Mouse (Mus musculus) CH12.LX (cell line): ENCODE data around the gene Esr1. TPM values are rescaled to one million over a fixed set of nuclear protein-coding genes. Genes with fewer than 3 reads are reported as not detected.

ENCODE experiments used
- DNase-seq: peaks from one replicate; pipeline ENCODE4 v3.0.0-alpha.2; 2013; ENCODE audit errors: extremely low read depth
- H3K27ac ChIP-seq: 2 replicates; pipeline ENCODE4 v1.5.1; 2012; ENCODE audit warnings: low read depth, mild to moderate bottlenecking, control low read depth, moderate library complexity; ENCODE audit not compliant: insufficient read depth
- H3K27me3 ChIP-seq: replicated peaks from 2 replicates; pipeline ENCODE3; 2012; ENCODE audit warnings: inconsistent platforms
- H3K36me3 ChIP-seq, 2 experiments: replicated peaks in 1 of 2; 2 replicates each; pipeline versions ENCODE3 to v1.6.1; 2012; ENCODE audit warnings: inconsistent platforms in 1 of 2, low read length in 1 of 2, mild to moderate bottlenecking in 1 of 2, mixed read lengths in 1 of 2, moderate library complexity in 1 of 2; ENCODE audit not compliant: control insufficient read depth in 1 of 2, insufficient read depth in 1 of 2
- H3K4me1 ChIP-seq, 2 experiments: 2 replicates each; pipeline ENCODE4 v1.6.1; 2012; ENCODE audit warnings: inconsistent platforms in 1 of 2, moderate library complexity in 1 of 2; ENCODE audit not compliant: insufficient read depth in 2 of 2, control insufficient read depth in 1 of 2
- H3K4me2 ChIP-seq: 2 replicates; pipeline ENCODE4 v1.6.1; 2012; ENCODE audit warnings: low read depth, mild to moderate bottlenecking, control low read depth; ENCODE audit not compliant: poor library complexity, insufficient read depth, severe bottlenecking
- H3K4me3 ChIP-seq, 3 experiments: fragments of 150-350 bp in 1 of 3; sonication (generic) in 1 of 3; replicated peaks in 1 of 3; 2 replicates each; pipeline versions ENCODE3 to v1.5.1; 2011 to 2012; ENCODE audit warnings: low read depth in 2 of 3, low read length in 2 of 3, mild to moderate bottlenecking in 2 of 3, moderate library complexity in 2 of 3, control low read depth in 1 of 3, improper control_type of control experiment in 1 of 3, inconsistent platforms in 1 of 3, mixed read lengths in 1 of 3; ENCODE audit not compliant: poor library complexity in 1 of 3
- H3K79me2 ChIP-seq: replicated peaks from 2 replicates; pipeline ENCODE4 v1.6.1; 2012; ENCODE audit warnings: mild to moderate bottlenecking, moderate library complexity; ENCODE audit not compliant: control insufficient read depth, poor library complexity, insufficient read depth, severe bottlenecking; ENCODE audit errors: extremely low read depth
- H3K9ac ChIP-seq: 2 replicates; pipeline ENCODE4 v1.6.1; 2012; ENCODE audit warnings: low read depth, mild to moderate bottlenecking, control low read depth, moderate library complexity; ENCODE audit not compliant: insufficient read depth
- H3K9me3 ChIP-seq: replicated peaks from 2 replicates; pipeline ENCODE3; 2012; ENCODE audit warnings: low read length, inconsistent platforms, mixed read lengths
- BHLHE40 ChIP-seq: IDR thresholded peaks from 2 replicates; pipeline ENCODE4 v1.6.1; 2011; ENCODE audit warnings: mild to moderate bottlenecking, low read depth, low read length, improper control_type of control experiment
- CTCF ChIP-seq, 2 experiments: IDR thresholded peaks in 1 of 2; conservative IDR thresholded peaks in 1 of 2; 2 replicates each; pipeline ENCODE4 v1.5.1; 2011 to 2012; ENCODE audit warnings: low read depth in 2 of 2, low read length in 2 of 2, improper control_type of control experiment in 1 of 2, inconsistent platforms in 1 of 2, mild to moderate bottlenecking in 1 of 2, moderate library complexity in 1 of 2
- E2F4 ChIP-seq: IDR thresholded peaks from 2 replicates; pipeline ENCODE4 v1.6.1; 2011; ENCODE audit warnings: low read depth, low read length, improper control_type of control experiment; ENCODE audit not compliant: insufficient replicate concordance
- EP300 ChIP-seq: IDR thresholded peaks from 2 replicates; pipeline ENCODE4 v1.6.1; 2011; ENCODE audit warnings: low read length, improper control_type of control experiment
- ETS1 ChIP-seq: conservative IDR thresholded peaks from 2 replicates; pipeline ENCODE4 v1.6.1; 2012; ENCODE audit warnings: low read depth, mild to moderate bottlenecking, inconsistent platforms, low read length, improper control_type of control experiment, moderate library complexity
- IRF4 ChIP-seq: IDR thresholded peaks from 2 replicates; pipeline ENCODE4 v1.6.1; 2014; ENCODE audit warnings: low read depth, mild to moderate bottlenecking, inconsistent platforms, low read length, improper control_type of control experiment
- JUN ChIP-seq: IDR thresholded peaks from 2 replicates; pipeline ENCODE4 v1.6.1; 2011; ENCODE audit warnings: low read depth, mild to moderate bottlenecking, low read length, improper control_type of control experiment, moderate library complexity; ENCODE audit not compliant: insufficient read depth
- JUND ChIP-seq: conservative IDR thresholded peaks from 2 replicates; pipeline ENCODE4 v1.6.1; 2011; ENCODE audit warnings: low read depth, low read length, improper control_type of control experiment
- KAT2A ChIP-seq: IDR thresholded peaks from 2 replicates; pipeline ENCODE4 v1.6.1; 2012; ENCODE audit warnings: low read length, improper control_type of control experiment, inconsistent platforms; ENCODE audit not compliant: insufficient replicate concordance
- MAFK ChIP-seq: IDR thresholded peaks from 2 replicates; pipeline ENCODE4 v1.6.1; 2011; ENCODE audit warnings: low read length, improper control_type of control experiment; ENCODE audit not compliant: insufficient replicate concordance
- MAX ChIP-seq: IDR thresholded peaks from 2 replicates; pipeline ENCODE4 v1.6.1; 2011; ENCODE audit warnings: low read length, improper control_type of control experiment
- MAZ ChIP-seq: IDR thresholded peaks from 2 replicates; pipeline ENCODE4 v1.6.1; 2012; ENCODE audit warnings: low read depth, mild to moderate bottlenecking, inconsistent platforms, low read length, improper control_type of control experiment, moderate library complexity
- MEF2A ChIP-seq: IDR thresholded peaks from 2 replicates; pipeline ENCODE4 v1.6.1; 2014; ENCODE audit warnings: low read depth, mild to moderate bottlenecking, inconsistent platforms, low read length, improper control_type of control experiment, borderline replicate concordance
- MXI1 ChIP-seq: IDR thresholded peaks from 2 replicates; pipeline ENCODE4 v1.6.1; 2011; ENCODE audit warnings: mild to moderate bottlenecking, low read depth, low read length, improper control_type of control experiment
- MYC ChIP-seq: IDR thresholded peaks from 2 replicates; pipeline ENCODE4 v1.6.1; 2011; ENCODE audit warnings: low read depth, mild to moderate bottlenecking, improper control_type of control experiment, low read length
- NRF1 ChIP-seq: IDR thresholded peaks from 2 replicates; pipeline ENCODE4 v1.6.1; 2014; ENCODE audit warnings: low read depth, mild to moderate bottlenecking, inconsistent platforms, low read length, improper control_type of control experiment, moderate library complexity
- POLR2A ChIP-seq: IDR thresholded peaks from 2 replicates; pipeline ENCODE4 v1.6.1; 2011; ENCODE audit warnings: low read depth, mild to moderate bottlenecking, improper control_type of control experiment, low read length
- RAD21 ChIP-seq: IDR thresholded peaks from 2 replicates; pipeline ENCODE4 v1.6.1; 2011; ENCODE audit warnings: low read depth, mild to moderate bottlenecking, low read length, improper control_type of control experiment, moderate library complexity
- RCOR1 ChIP-seq: conservative IDR thresholded peaks from 2 replicates; pipeline ENCODE4 v1.6.1; 2012; ENCODE audit warnings: low read depth, mild to moderate bottlenecking, inconsistent platforms, low read length, improper control_type of control experiment
- SIN3A ChIP-seq: IDR thresholded peaks from 2 replicates; pipeline ENCODE4 v1.6.1; 2012; ENCODE audit warnings: low read length, improper control_type of control experiment, inconsistent platforms
- SMC3 ChIP-seq: IDR thresholded peaks from 2 replicates; pipeline ENCODE4 v1.6.1; 2011; ENCODE audit warnings: low read depth, low read length, improper control_type of control experiment
- TBP ChIP-seq: conservative IDR thresholded peaks from 2 replicates; pipeline ENCODE4 v1.6.1; 2011; ENCODE audit warnings: low read depth, low read length, improper control_type of control experiment
- TCF12 ChIP-seq: IDR thresholded peaks from 2 replicates; pipeline ENCODE4 v1.6.1; 2014; ENCODE audit warnings: low read depth, mild to moderate bottlenecking, inconsistent platforms, low read length, improper control_type of control experiment
- UBTF ChIP-seq: IDR thresholded peaks from 2 replicates; pipeline ENCODE4 v1.6.1; 2012; ENCODE audit warnings: low read depth, mild to moderate bottlenecking, inconsistent platforms, low read length, improper control_type of control experiment, moderate library complexity
- USF1 ChIP-seq: IDR thresholded peaks from 2 replicates; pipeline ENCODE4 v1.6.1; 2014; ENCODE audit warnings: low read depth, mild to moderate bottlenecking, inconsistent platforms, low read length, improper control_type of control experiment
- ZC3H11A ChIP-seq: IDR thresholded peaks from 2 replicates; pipeline ENCODE4 v1.6.1; 2012; ENCODE audit warnings: low read depth, mild to moderate bottlenecking, inconsistent platforms, low read length, improper control_type of control experiment
- ZKSCAN1 ChIP-seq: IDR thresholded peaks from 2 replicates; pipeline ENCODE4 v1.6.1; 2012; ENCODE audit warnings: low read depth, inconsistent platforms, low read length, improper control_type of control experiment, borderline replicate concordance
- ZMIZ1 ChIP-seq: IDR thresholded peaks from 2 replicates; pipeline ENCODE4 v1.6.1; 2012; ENCODE audit warnings: low read depth, mild to moderate bottlenecking, inconsistent platforms, low read length, improper control_type of control experiment
- dilution Hi-C: fragments of 300-500 bp; cut with MboI; formaldehyde crosslinking; loops from 2 replicates; pipeline ENCODE4 v1.14.3; 2020; ENCODE audit warnings: low sequenced_read_pairs; ENCODE audit not compliant: extremely low pct_unique_long_range_greater_than_20kb, extremely low pct_ligation_motif_present
- in situ Hi-C: fragments of 300-500 bp; cut with MboI; formaldehyde crosslinking; loops from 3 replicates; pipeline ENCODE4 v1.14.3; 2019; ENCODE audit warnings: low sequenced_read_pairs, low pct_ligation_motif_present, low pct_unique_long_range_greater_than_20kb, mixed read lengths
- polyA plus RNA-seq: library from polyadenylated mRNA; unstranded; fragments of >175 nt; gene quantifications from 2 replicates; pipeline ENCODE4 v1.2.1, GENCODE M21; 2012; ENCODE audit warnings: low read depth; ENCODE audit not compliant: insufficient read length
- total RNA-seq, 2 experiments: library from RNA; depleted of rRNA; stranded (reverse); fragments of 300-350 nt in 1 of 2; fragments of >200 nt in 1 of 2; gene quantifications; 2 replicates each; pipeline ENCODE4 v1.2.3; 2012 to 2014

Esr1 gene
- total and polyA plus RNA-seq, 3 experiments: 0.63 to 1.0 (median 0.64) TPM

DNA sequence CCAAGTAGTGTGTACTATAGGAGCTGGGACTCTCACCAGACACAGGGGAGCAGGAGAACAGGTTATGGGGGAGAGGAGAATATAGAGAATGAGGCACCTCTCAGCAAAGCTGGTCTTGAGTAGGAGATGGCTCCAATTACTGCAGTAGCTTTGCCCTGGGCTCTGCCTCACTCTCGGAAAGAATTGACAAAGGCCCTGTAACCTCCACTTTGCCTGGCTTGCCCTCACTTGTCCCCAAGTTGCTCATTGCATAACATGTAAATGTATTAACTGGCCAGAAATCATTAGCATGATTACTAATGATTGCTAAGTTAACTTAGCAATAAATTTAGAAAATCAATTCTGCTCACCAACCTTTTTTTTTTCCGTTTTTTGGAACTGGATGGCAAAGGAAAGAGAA is 333.3 kb downstream of the Esr1 start:
- Histone ChIP-seq H3K79me2 (no peaks in the 10 kb centered on the region), H3K4me2 (no peak overlapping the region), H3K9me3 (no peaks in the 10 kb centered on the region), H3K4me3 (no peak overlapping the region), H3K27ac (no peak overlapping the region), H3K36me3 (no peaks in the 10 kb centered on the region), H3K27me3 (no peaks in the 10 kb centered on the region), H3K4me1 (peaks cover 0 to 3% of the 10 kb centered on the region in 2 experiments; a peak in 1 of 4 replicates), H3K9ac (no peak overlapping the region)
- in situ Hi-C loops (no loop called here), dilution Hi-C loops (no loop called here)
- no peak for TF ChIP-seq TBP
- TF ChIP-seq JUN: no peak
- TF ChIP-seq MAFK: no peak
- no peak for TF ChIP-seq RAD21
- no peak for TF ChIP-seq IRF4
- TF ChIP-seq ETS1: no peak
- no peak for TF ChIP-seq ZC3H11A
- no peak for TF ChIP-seq ZKSCAN1
- TF ChIP-seq KAT2A: no peak
- no peak for TF ChIP-seq MEF2A
- TF ChIP-seq E2F4: no peak
- no peak for TF ChIP-seq JUND
- no peak for TF ChIP-seq BHLHE40
- TF ChIP-seq MAZ: no peak
- no peak for TF ChIP-seq NRF1
- TF ChIP-seq USF1: no peak
- TF ChIP-seq POLR2A: no peak
- no peak for TF ChIP-seq MYC
- TF ChIP-seq SMC3: no peak
- no peak for TF ChIP-seq UBTF
- DNase-seq: no peak

- in situ Hi-C loops: no loop called here
- dilution Hi-C loops: no loop called here
- TF ChIP-seq RAD21 (no peak), SIN3A (no peak), MAFK (no peak), ZMIZ1 (no peak), JUN (no peak), MAX (no peak), EP300 (no peak), RCOR1 (no peak), IRF4 (no peak), TCF12 (no peak), ZKSCAN1 (no peak), JUND (no peak), CTCF (conservative IDR thresholded peaks at IDR 0.05 in 1 of 2, IDR thresholded peaks at IDR 0.05 in 1 of 2; ENCODE audit: low read depth in 2 of 2, low read length in 2 of 2) (no peak), MXI1 (no peak), MYC (no peak)
Measured at GRCm38 (mm10) chr10:4965768-4966167, 354.4 kb downstream of the Esr1 start.

More at GRCm38 (mm10) chr10:4965768-4966167, 354.4 kb downstream of the Esr1 start:
- Histone ChIP-seq H3K4me3 (no peak overlapping the region), H3K79me2 (no peaks in the 10 kb centered on the region), H3K27me3 (no peaks in the 10 kb centered on the region), H3K9ac (no peak overlapping the region), H3K4me1 (peaks cover 0 to 4% of the 10 kb centered on the region in 2 experiments; a peak in 1 of 4 replicates), H3K9me3 (no peaks in the 10 kb centered on the region), H3K36me3 (peaks cover 0 to 3% of the 10 kb centered on the region in 2 experiments), H3K4me2 (no peak overlapping the region), H3K27ac (no peak overlapping the region)
- DNase-seq: no peak
